Mouse (Mus musculus) liver, embryonic 15.5 days (tissue): ENCODE data around the gene Hist2h4. TPM values are rescaled to one million over a fixed set of nuclear protein-coding genes. Genes with fewer than 3 reads are reported as not detected.
"Not testable (repeated sequence)": the region's sequence is repeated elsewhere in the genome, so short reads cannot be mapped to it uniquely, and the experiment has no call there.

Experiments
- ATAC-seq: fragments of 200-750 bp; cut with Nextera tagmentation; 2 replicates; pipeline ENCODE4 v1.8.0; 2017; ENCODE audit warnings: moderate number of reproducible peaks, mild to moderate bottlenecking, moderate library complexity; ENCODE audit not compliant: insufficient read depth
- H3K27ac ChIP-seq: fragments of 300-500 bp; sonication (generic); replicated peaks from 2 replicates; pipeline ENCODE4 v1.5.1; 2015; ENCODE audit warnings: mild to moderate bottlenecking, inconsistent platforms
- H3K27me3 ChIP-seq: fragments of 300-500 bp; sonication (generic); 2 replicates; pipeline ENCODE4 v1.6.1; 2015; ENCODE audit warnings: mild to moderate bottlenecking, inconsistent platforms
- H3K36me3 ChIP-seq: fragments of 300-500 bp; sonication (generic); replicated peaks from 2 replicates; pipeline ENCODE4 v1.6.1; 2015; ENCODE audit warnings: moderate library complexity, mild to moderate bottlenecking, inconsistent platforms
- H3K4me1 ChIP-seq: fragments of 300-500 bp; sonication (generic); replicated peaks from 2 replicates; pipeline ENCODE4 v1.6.1; 2015; ENCODE audit warnings: inconsistent platforms
- H3K4me2 ChIP-seq: fragments of 300-500 bp; sonication (generic); 2 replicates; pipeline ENCODE4 v1.6.1; 2015; ENCODE audit warnings: moderate library complexity, mild to moderate bottlenecking, inconsistent platforms
- H3K4me3 ChIP-seq: fragments of 300-500 bp; sonication (generic); replicated peaks from 2 replicates; pipeline ENCODE4 v1.5.1; 2015; ENCODE audit warnings: mild to moderate bottlenecking, inconsistent platforms
- H3K9ac ChIP-seq: fragments of 300-500 bp; sonication (generic); 2 replicates; pipeline ENCODE4 v1.6.1; 2015; ENCODE audit warnings: moderate library complexity, mild to moderate bottlenecking, inconsistent platforms
- H3K9me3 ChIP-seq: fragments of 300-500 bp; sonication (generic); replicated peaks from 2 replicates; pipeline ENCODE4 v1.6.1; 2016; ENCODE audit warnings: inconsistent platforms
- WGBS: fragments of 180-500 bp; shearing (Covaris S2); methylation state at CpG from one replicate; pipeline ENCODE4 v1.1.7; 2015; ENCODE audit warnings: mixed read lengths; ENCODE audit not compliant: insufficient replicate concordance; 5-methylcytosine and 5-hydroxymethylcytosine counted together
- polyA plus RNA-seq: library from polyadenylated mRNA; unstranded; fragments of >200 nt; fragmentation: Nextera tagmentation; extraction: Ambion mirVana; gene quantifications from 2 replicates; pipeline ENCODE4 v1.2.1, GENCODE M21; 2015

Gene Hist2h4
- polyA plus RNA-seq, 1 experiment from 2014 or later = 32.9 TPM

GRCm38 (mm10) chr3:96292641-96293040, 29.5 kb upstream of the Hist2h4 start:
- Histone ChIP-seq H3K4me2 (no peak overlapping the region), H3K9ac (no peak overlapping the region)

GRCm38 (mm10) chr3:96290727-96291126, 27.6 kb upstream of the Hist2h4 start:
- not testable (repeated sequence) for H3K4me2 ChIP-seq, H3K9ac ChIP-seq, H3K36me3 ChIP-seq, H3K9me3 ChIP-seq, H3K27ac ChIP-seq, H3K4me1 ChIP-seq, H3K27me3 ChIP-seq, H3K4me3 ChIP-seq, ATAC-seq
- WGBS = 70% methylated on average over 3 of the region's 3 CpGs

More at GRCm38 (mm10) chr3:96292641-96293040, 29.5 kb upstream of the Hist2h4 start:
- no peaks in the 10 kb centered on the region for H3K9me3 ChIP-seq
- H3K36me3 ChIP-seq = no peaks in the 10 kb centered on the region
- no peak overlapping the region; the same call in 1 of the 2 replicates for H3K27ac ChIP-seq
- ATAC-seq = no peak
- peaks cover 7% of the 10 kb centered on the region; the same call in 1 of the 2 replicates for H3K27me3 ChIP-seq
- H3K4me3 ChIP-seq = no peak overlapping the region; the same call in 1 of the 2 replicates
- 53% methylated on average over 6 of the region's 6 CpGs for WGBS
- H3K4me1 ChIP-seq = no peaks in the 10 kb centered on the region

- Histone ChIP-seq H3K9ac (no peak overlapping the region), H3K27me3 (peaks cover 15% of the 10 kb centered on the region), H3K4me2 (no peak overlapping the region), H3K9me3 (no peaks in the 10 kb centered on the region), H3K36me3 (no peaks in the 10 kb centered on the region), H3K4me1 (no peaks in the 10 kb centered on the region), H3K4me3 (no peak overlapping the region), H3K27ac (no peak overlapping the region)
- 64% methylated on average over 3 of the region's 3 CpGs for WGBS
- ATAC-seq = no peak
Observed at GRCm38 (mm10) chr3:96289201-96289600, 26.1 kb upstream of the Hist2h4 start.

GRCm38 (mm10) chr3:96287334-96287733, 24.2 kb upstream of the Hist2h4 start:
- not testable (repeated sequence) for H3K4me3 ChIP-seq, H3K9me3 ChIP-seq, ATAC-seq, H3K27ac ChIP-seq, H3K4me2 ChIP-seq, H3K9ac ChIP-seq, H3K4me1 ChIP-seq, H3K36me3 ChIP-seq
- H3K27me3 ChIP-seq = peaks cover 31% of the 10 kb centered on the region
- 86% methylated on average over 11 of the region's 11 CpGs for WGBS

GRCm38 (mm10) chr3:96284457-96284856, 21.3 kb upstream of the Hist2h4 start:
- ATAC-seq = no peak
- no peak overlapping the region for H3K9ac ChIP-seq
- 14% methylated on average over 4 of the region's 4 CpGs for WGBS
- H3K4me1 ChIP-seq = no peaks in the 10 kb centered on the region
- H3K27me3 ChIP-seq = peaks cover 49% of the 10 kb centered on the region
- H3K9me3 ChIP-seq = no peaks in the 10 kb centered on the region
- H3K4me3 ChIP-seq = no peak overlapping the region
- H3K36me3 ChIP-seq = no peaks in the 10 kb centered on the region
- H3K27ac ChIP-seq = no peak overlapping the region
- H3K4me2 ChIP-seq = no peak overlapping the region

GRCm38 (mm10) chr3:96280660-96281059, 17.5 kb upstream of the Hist2h4 start:
- H3K9me3 ChIP-seq = no peaks in the 10 kb centered on the region
- H3K4me2 ChIP-seq = no peak overlapping the region
- ATAC-seq = no peak
- H3K27ac ChIP-seq = no peak overlapping the region
- H3K4me1 ChIP-seq = peaks cover 18% of the 10 kb centered on the region
- no peak overlapping the region for H3K9ac ChIP-seq
- peaks cover 45% of the 10 kb centered on the region for H3K27me3 ChIP-seq
- H3K36me3 ChIP-seq = no peaks in the 10 kb centered on the region
- 49% methylated on average over 6 of the region's 6 CpGs for WGBS
- no peak overlapping the region for H3K4me3 ChIP-seq

- Histone ChIP-seq H3K36me3 (no peaks in the 10 kb centered on the region), H3K4me1 (peaks cover 26% of the 10 kb centered on the region), H3K27me3 (peaks cover 26% of the 10 kb centered on the region), H3K9ac (peak overlapping the region; percentile 81), H3K4me3 (peak overlapping the region; percentile 65), H3K4me2 (peak overlapping the region; percentile 93), H3K27ac (peak overlapping the region; percentile 84), H3K9me3 (no peaks in the 10 kb centered on the region)
- ATAC-seq = peak; percentile 90
- WGBS = under 1% methylated on average over 49 of the region's 49 CpGs
Observed at GRCm38 (mm10) chr3:96277800-96278624, 14.9 kb upstream of the Hist2h4 start.

GRCm38 (mm10) chr3:96277428-96277799, 14.3 kb upstream of the Hist2h4 start:
- Histone ChIP-seq H3K27me3 (peaks cover 20% of the 10 kb centered on the region), H3K9ac (peak overlapping the region; percentile 81), H3K36me3 (no peaks in the 10 kb centered on the region), H3K27ac (peak overlapping the region; percentile 84), H3K4me1 (peaks cover 26% of the 10 kb centered on the region), H3K9me3 (no peaks in the 10 kb centered on the region), H3K4me2 (peak overlapping the region; percentile 93), H3K4me3 (peak overlapping the region; percentile 65)
- WGBS = 12% methylated on average over 8 of the region's 8 CpGs
- peak; percentile 72 for ATAC-seq

GRCm38 (mm10) chr3:96273591-96274465, 10.7 kb upstream of the Hist2h4 start:
- WGBS = 44% methylated on average over 17 of the region's 17 CpGs
- Histone ChIP-seq H3K4me3 (no peak overlapping the region), H3K9ac (no peak overlapping the region), H3K4me1 (peaks cover 32% of the 10 kb centered on the region), H3K36me3 (no peaks in the 10 kb centered on the region), H3K27ac (no peak overlapping the region), H3K27me3 (no peaks in the 10 kb centered on the region), H3K9me3 (no peaks in the 10 kb centered on the region), H3K4me2 (no peak overlapping the region)
- ATAC-seq = no peak

GRCm38 (mm10) chr3:96269511-96270474, 6.7 kb upstream of the Hist2h4 start, which contains the start of gene Hist2h2bb:
Hist2h2bb (plus strand) TSS chr3:96269752.
- Histone ChIP-seq H3K9ac (peak within 1 kb of the TSS; percentile 88), H3K9me3 (no peaks in the 10 kb centered on the region), H3K27ac (peak within 1 kb of the TSS; percentile 100), H3K27me3 (no peaks in the 10 kb centered on the region), H3K4me2 (peak within 1 kb of the TSS; percentile 80), H3K4me3 (peak within 1 kb of the TSS; percentile 66), H3K36me3 (no peaks in the 10 kb centered on the region), H3K4me1 (peaks cover 42% of the 10 kb centered on the region)
- peak; percentile 86 for ATAC-seq
- under 1% methylated on average over 45 of the region's 45 CpGs for WGBS
